Mouse (Mus musculus): ENCODE data around the gene Fam3c.
A peak's percentile ranks its signal among the peaks of the same experiment; 100 is the strongest.

Gene Fam3c

GRCm38 (mm10) chr6:22356086-22356507 lies at the start of gene Fam3c:
Fam3c (minus strand) TSS chr6:22356243.
- DNase-seq (ENCODE audit: low spot score in 2 of 2): peak; percentile 78 to 93

GRCm38 (mm10) chr6:22405021-22405420 lies 49.0 kb upstream of the Fam3c start:
- no peak for DNase-seq (ENCODE audit: low spot score in 2 of 2)

DNA sequence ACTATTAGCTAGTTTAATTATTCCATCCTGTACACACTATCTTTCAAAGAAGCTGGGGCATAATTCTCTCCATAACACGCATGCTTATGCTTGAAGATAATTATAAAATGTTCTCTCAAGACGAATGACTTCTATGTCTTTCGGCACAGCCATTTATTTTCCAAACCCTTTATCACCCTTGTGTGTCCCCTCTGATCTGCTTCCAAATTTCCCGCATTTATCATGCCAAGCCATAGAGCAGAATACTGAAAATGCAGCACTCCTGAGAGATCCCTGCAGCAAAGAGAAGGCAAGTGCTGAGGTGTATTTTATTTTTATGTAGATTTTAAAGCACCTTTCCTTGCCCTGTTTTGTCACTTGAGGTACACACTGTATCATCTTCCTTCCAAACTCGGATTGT lies 47.7 kb upstream of the Fam3c start:
- DNase-seq (ENCODE audit: low spot score in 2 of 2): no peak

GRCm38 (mm10) chr6:22403317-22403716 lies 47.3 kb upstream of the Fam3c start:
- no peak for DNase-seq (ENCODE audit: low spot score in 2 of 2)

- no peak for DNase-seq (ENCODE audit: low spot score in 2 of 2)
Observed at GRCm38 (mm10) chr6:22402548-22403164, 46.6 kb upstream of the Fam3c start.

DNA sequence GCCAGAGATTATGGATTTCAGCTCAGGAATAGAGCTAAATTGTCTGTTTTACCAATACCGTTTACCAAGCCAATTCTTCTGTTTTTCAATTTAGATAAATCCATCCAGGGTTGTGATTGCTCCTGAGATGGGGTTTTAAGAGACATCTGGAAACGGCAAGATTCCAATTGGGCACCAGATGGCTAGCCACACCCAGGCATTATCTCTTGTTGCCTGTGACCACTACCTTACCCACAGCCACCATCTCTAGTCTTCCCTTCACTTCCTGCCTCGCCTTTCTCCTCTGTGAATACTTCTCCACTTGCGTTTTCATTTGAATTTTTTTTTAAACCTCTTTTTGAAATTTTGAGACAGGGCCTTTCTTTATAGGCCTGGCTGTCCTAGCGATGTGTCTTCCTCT lies 46.0 kb upstream of the Fam3c start:
- no peak for DNase-seq (ENCODE audit: low spot score in 2 of 2)

GRCm38 (mm10) chr6:22398079-22398774 lies 42.2 kb upstream of the Fam3c start:
- DNase-seq (ENCODE audit: low spot score in 2 of 2): no peak

GRCm38 (mm10) chr6:22395207-22395606 lies 39.2 kb upstream of the Fam3c start:
- DNase-seq (ENCODE audit: low spot score in 2 of 2): no peak

DNA sequence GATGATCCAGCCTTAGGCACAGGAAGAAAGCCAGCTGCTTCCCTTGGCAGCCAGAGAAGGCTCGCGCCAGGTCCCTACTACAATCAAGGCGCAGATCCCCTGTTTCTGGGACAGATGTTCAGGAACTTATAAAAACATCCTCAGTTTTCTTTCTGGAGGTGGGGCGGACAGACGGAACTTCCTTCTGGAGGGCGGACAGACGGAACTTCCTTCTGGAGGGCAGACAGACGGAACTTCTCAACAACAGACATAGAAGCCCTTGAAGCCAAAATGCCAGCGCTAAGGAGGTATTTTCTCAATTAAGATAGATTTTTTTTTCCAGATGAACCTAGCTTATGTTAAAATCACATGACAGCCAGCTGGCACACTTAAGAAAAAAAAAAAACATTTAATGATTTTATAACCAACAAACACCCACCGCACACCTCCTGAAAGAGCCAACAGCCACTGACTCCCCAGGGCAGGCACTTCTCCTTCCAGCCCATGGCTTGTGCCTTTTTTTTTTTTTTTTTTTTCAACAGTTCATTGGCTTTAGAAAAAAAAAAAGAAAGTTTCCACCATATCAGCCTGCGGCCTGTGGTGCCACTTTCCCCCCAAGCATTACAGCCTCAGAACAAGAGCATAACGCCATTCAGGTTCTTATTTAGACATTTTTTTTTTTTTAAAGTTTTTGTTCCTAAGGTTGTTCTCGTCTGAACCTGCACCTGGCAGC lies 34.8 kb upstream of the Fam3c start:
- DNase-seq (ENCODE audit: low spot score in 2 of 2): no peak

DNA sequence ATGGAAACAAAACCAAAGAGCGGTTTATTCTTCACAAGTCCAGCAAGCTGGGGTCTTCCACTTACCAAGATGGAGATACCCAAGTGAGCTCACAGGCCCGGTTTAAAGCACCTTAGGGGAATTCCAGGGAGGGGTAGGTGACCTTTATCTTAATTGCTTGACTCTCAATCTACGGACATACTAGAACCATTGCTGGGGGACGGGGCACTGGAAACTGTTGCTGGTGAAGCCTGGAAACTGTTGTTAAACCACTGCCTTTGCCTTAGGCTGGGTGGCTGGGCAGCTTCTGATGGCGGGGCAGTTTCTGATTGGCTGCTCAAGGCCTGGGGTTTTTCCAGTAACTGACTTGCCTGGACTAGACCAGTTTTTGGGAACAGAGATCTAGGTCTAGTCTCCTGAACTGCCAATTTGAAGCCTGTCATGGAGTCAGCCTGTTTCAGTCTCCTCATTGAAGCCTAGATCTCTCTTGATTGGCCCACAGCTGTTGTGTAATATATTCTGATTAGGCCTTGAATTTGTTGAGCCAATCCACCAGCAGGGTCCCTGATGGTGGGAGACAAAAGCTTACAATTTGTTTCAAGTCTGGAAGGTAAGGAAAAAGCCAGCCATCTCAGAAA lies 29.3 kb upstream of the Fam3c start:
- DNase-seq (ENCODE audit: low spot score in 2 of 2): no peak

DNA sequence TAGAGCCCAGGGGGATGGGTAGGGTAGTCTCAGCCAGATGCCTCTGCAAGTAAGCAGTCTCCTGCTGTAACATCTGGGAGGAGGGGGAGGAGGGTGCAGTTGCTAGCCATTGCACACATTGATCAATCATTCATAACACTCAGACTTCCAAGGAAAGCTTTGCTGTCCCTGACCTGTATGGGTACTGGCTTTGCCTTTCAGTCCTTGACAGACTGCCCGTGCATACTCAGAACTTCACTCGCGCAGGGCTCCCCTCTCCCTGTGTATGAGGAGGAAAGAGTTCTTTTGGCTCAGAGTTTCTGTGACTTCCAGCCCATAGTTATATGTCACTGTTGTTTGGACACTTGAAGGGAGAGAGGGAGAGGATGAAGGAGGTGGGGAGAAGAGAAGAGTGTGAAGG lies 24.2 kb upstream of the Fam3c start:
- DNase-seq (ENCODE audit: low spot score in 2 of 2): no peak

- DNase-seq (ENCODE audit: low spot score in 2 of 2): no peak
Observed at GRCm38 (mm10) chr6:22379831-22380230, 23.8 kb upstream of the Fam3c start.

- no peak for DNase-seq (ENCODE audit: low spot score in 2 of 2)
Observed at GRCm38 (mm10) chr6:22378462-22378861, 22.4 kb upstream of the Fam3c start.

- DNase-seq (ENCODE audit: low spot score in 2 of 2): no peak
Observed at GRCm38 (mm10) chr6:22374791-22375190, 18.7 kb upstream of the Fam3c start.

GRCm38 (mm10) chr6:22373476-22373875 lies 17.4 kb upstream of the Fam3c start:
- DNase-seq (ENCODE audit: low spot score in 2 of 2): peak; percentile 27 to 41

GRCm38 (mm10) chr6:22366977-22367376 lies 10.9 kb upstream of the Fam3c start:
- DNase-seq (ENCODE audit: low spot score in 2 of 2): no peak

GRCm38 (mm10) chr6:22363590-22363989 lies 7.5 kb upstream of the Fam3c start:
- no peak for DNase-seq (ENCODE audit: low spot score in 2 of 2)

GRCm38 (mm10) chr6:22361941-22362340 lies 5.9 kb upstream of the Fam3c start:
- no peak for DNase-seq (ENCODE audit: low spot score in 2 of 2)

GRCm38 (mm10) chr6:22359019-22359418 lies 3.0 kb upstream of the Fam3c start:
- no peak for DNase-seq (ENCODE audit: low spot score in 2 of 2)

GRCm38 (mm10) chr6:22357351-22357750 lies 1.3 kb upstream of the Fam3c start:
- no peak for DNase-seq (ENCODE audit: low spot score in 2 of 2)

- DNase-seq (ENCODE audit: low spot score in 2 of 2): no peak
Observed at GRCm38 (mm10) chr6:22355396-22356085, 502 bp downstream of the Fam3c start.

DNA sequence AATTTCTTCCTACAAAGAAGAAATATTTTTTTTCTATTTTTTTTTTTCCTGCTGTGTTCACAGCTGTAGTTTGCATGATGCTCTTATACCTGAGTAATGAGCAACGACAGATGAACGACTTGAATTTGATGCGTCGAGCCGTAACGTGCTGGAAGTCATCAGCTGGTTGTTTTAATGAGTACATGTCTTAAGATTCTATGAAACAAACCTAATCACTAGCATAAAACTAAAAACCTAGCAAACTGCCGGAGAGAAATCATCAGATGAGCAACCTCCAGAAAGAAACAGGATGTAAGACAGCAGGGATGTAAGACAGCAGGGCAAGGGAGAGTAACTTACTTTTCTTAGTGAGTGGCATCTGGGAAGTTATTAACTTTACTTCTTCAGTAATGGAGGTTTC lies 1.4 kb downstream of the Fam3c start:
- DNase-seq (ENCODE audit: low spot score in 2 of 2): no peak

Data from left cerebral cortex, adult 9 months (tissue).